Mouse (Mus musculus) thymus, adult 2 months (tissue): ENCODE measurements around the gene Dclk1.

Experiments
- CTCF ChIP-seq: fragments of 200-500 bp; IDR thresholded peaks from 2 replicates; pipeline ENCODE4 v1.5.1; 2012; ENCODE audit warnings: mild to moderate bottlenecking, control low read depth, low read length, moderate library complexity, borderline replicate concordance; ENCODE audit not compliant: control insufficient read depth, poor library complexity, insufficient read depth; ENCODE audit errors: extremely low read depth
- POLR2A ChIP-seq: fragments of 200-500 bp; IDR thresholded peaks from 2 replicates; pipeline ENCODE4 v1.6.1; 2012; ENCODE audit warnings: mild to moderate bottlenecking, low read length, control low read depth, moderate library complexity; ENCODE audit not compliant: control insufficient read depth, poor library complexity, insufficient read depth; ENCODE audit errors: extremely low read depth

GRCm38 (mm10) chr3:55443271-55443670, 201.1 kb downstream of the Dclk1 start:
- TF ChIP-seq CTCF, result no peak
- no peak for TF ChIP-seq POLR2A
